Mouse (Mus musculus): ENCODE data around the gene Iqgap1.

GRCm38 (mm10) chr7:80763864-80764437, 61.8 kb downstream of the Iqgap1 start:
- TF ChIP-seq CTCF (IDR thresholded peaks at IDR 0.05; ENCODE audit: control insufficient read depth, insufficient read depth, low read length) (no peak), POLR2A (IDR thresholded peaks at IDR 0.05; ENCODE audit: borderline replicate concordance, control insufficient read depth, low read depth, low read length) (no peak)

All from bone marrow, adult 2 months (tissue).